Mouse (Mus musculus): ENCODE measurements around the gene Rtn1.

DNA sequence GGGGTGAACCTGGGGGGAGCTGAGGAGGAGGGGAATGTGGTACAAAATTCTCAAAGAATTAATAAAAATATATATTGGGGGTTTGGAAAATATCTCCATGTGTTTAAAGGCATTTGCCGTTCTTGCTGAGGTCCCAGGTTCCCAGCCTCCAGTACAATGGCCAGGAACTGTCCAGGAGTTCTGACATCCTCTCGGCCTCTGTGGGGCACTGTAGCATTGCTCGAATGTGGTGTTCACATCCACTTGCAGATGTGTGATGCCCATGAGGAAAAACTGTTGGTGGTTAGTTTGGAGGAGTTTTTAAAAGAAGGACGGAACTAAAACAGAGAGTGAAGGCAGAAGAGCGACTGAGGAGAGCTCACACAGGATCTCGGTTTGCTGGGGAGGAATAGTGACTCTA lies 166.0 kb downstream of the Rtn1 start:
- no peak for TF ChIP-seq E2F4 (IDR thresholded peaks at IDR 0.05; ENCODE audit: insufficient read depth)
- no peak for TF ChIP-seq POLR2A (IDR thresholded peaks at IDR 0.05; ENCODE audit: insufficient read length, low read depth)
- TF ChIP-seq POLR2AphosphoS2 (IDR thresholded peaks at IDR 0.05; ENCODE audit: insufficient read length, low read depth), result no peak
- no peak for TF ChIP-seq MYOD1 (IDR thresholded peaks at IDR 0.05; ENCODE audit: control insufficient read depth in 1 of 3, insufficient read length in 2 of 3, low read depth in 2 of 3)
- no peak for TF ChIP-seq TCF12 (IDR thresholded peaks at IDR 0.05; ENCODE audit: insufficient read depth, poor library complexity, severe bottlenecking)
- no peak for TF ChIP-seq MAX (IDR thresholded peaks at IDR 0.05; ENCODE audit: low read depth)

All from myocyte (in vitro differentiated cells).